Mouse (Mus musculus) heart, embryonic 11.5 days (tissue): ENCODE measurements around the gene Slc25a28. TPM values are rescaled to one million over a fixed set of nuclear protein-coding genes. Genes with fewer than 3 reads are reported as not detected.

ENCODE experiments used
- ATAC-seq: fragments of 200-750 bp; cut with Nextera tagmentation; replicated peaks from 2 replicates; pipeline ENCODE4 v1.8.0; 2017; ENCODE audit warnings: moderate library complexity; ENCODE audit not compliant: insufficient number of reproducible peaks, low FRiP score, low TSS enrichment
- H3K27ac ChIP-seq: fragments of 300-500 bp; sonication (generic); 2 replicates; pipeline ENCODE4 v1.5.1; 2014; ENCODE audit warnings: mild to moderate bottlenecking, low read depth, low read length
- H3K27me3 ChIP-seq: fragments of 300-500 bp; sonication (generic); 2 replicates; pipeline ENCODE4 v1.6.1; 2014; ENCODE audit warnings: mild to moderate bottlenecking, low read length, mixed read lengths; ENCODE audit not compliant: control insufficient read depth, insufficient read depth
- H3K36me3 ChIP-seq: fragments of 300-500 bp; sonication (generic); 2 replicates; pipeline ENCODE4 v1.6.1; 2014; ENCODE audit warnings: mild to moderate bottlenecking, low read length, moderate library complexity, mixed read lengths; ENCODE audit not compliant: control insufficient read depth, insufficient read depth
- H3K4me1 ChIP-seq: fragments of 300-500 bp; sonication (generic); 2 replicates; pipeline ENCODE4 v1.6.1; 2014; ENCODE audit warnings: low read length; ENCODE audit not compliant: control insufficient read depth, insufficient read depth
- H3K4me2 ChIP-seq: fragments of 300-500 bp; sonication (generic); 2 replicates; pipeline ENCODE4 v1.6.1; 2014; ENCODE audit warnings: mild to moderate bottlenecking, moderate library complexity
- H3K4me3 ChIP-seq: fragments of 300-500 bp; sonication (generic); 2 replicates; pipeline ENCODE4 v1.5.1; 2014; ENCODE audit warnings: low read depth, low read length
- H3K9ac ChIP-seq: fragments of 300-500 bp; sonication (generic); 2 replicates; pipeline ENCODE4 v1.6.1; 2014; ENCODE audit warnings: mild to moderate bottlenecking, low read depth, low read length, moderate library complexity
- H3K9me3 ChIP-seq: fragments of 300-500 bp; sonication (generic); replicated peaks from 2 replicates; pipeline ENCODE4 v1.6.1; 2016; ENCODE audit warnings: low read length; ENCODE audit not compliant: control insufficient read depth
- WGBS: fragments of 180-500 bp; shearing (Covaris S2); extraction: QIAGEN DNeasy Blood & Tissue Kit; methylation state at CpG from one replicate; pipeline ENCODE4 v1.1.7; 2014; ENCODE audit not compliant: insufficient replicate concordance; 5-methylcytosine and 5-hydroxymethylcytosine counted together
- polyA plus RNA-seq: library from polyadenylated mRNA; unstranded; fragments of >200 nt; fragmentation: Nextera tagmentation; extraction: Ambion mirVana; gene quantifications from 2 replicates; pipeline ENCODE4 v1.2.1, GENCODE M21; 2014

Slc25a28 gene
- polyA plus RNA-seq, 1 experiment from 2014 or later = 9.5 TPM

GRCm38 (mm10) chr19:43689419-43690246, 15.0 kb upstream of the Slc25a28 start, which contains the start of gene Entpd7:
Gene Entpd7 (plus strand): TSS chr19:43689672.
- Histone ChIP-seq H3K4me2 (peak within 1 kb of the TSS; percentile 94), H3K4me3 (peak within 1 kb of the TSS; percentile 90), H3K9me3 (no peaks in the 10 kb centered on the region), H3K36me3 (no peaks in the 10 kb centered on the region), H3K27me3 (no peaks in the 10 kb centered on the region), H3K4me1 (peaks cover 6% of the 10 kb centered on the region; the same call in 1 of the 2 replicates), H3K9ac (peak within 1 kb of the TSS; percentile 83), H3K27ac (peak within 1 kb of the TSS; percentile 46; the same call in 1 of the 2 replicates)
- under 1% methylated on average over 60 of the region's 60 CpGs for WGBS
- peak; percentile 97 for ATAC-seq

- Histone ChIP-seq H3K9ac (no peak overlapping the region), H3K4me3 (no peak overlapping the region), H3K27ac (no peak overlapping the region), H3K4me1 (no peaks in the 10 kb centered on the region), H3K27me3 (0 out of 2 replicates have a peak, but pooled peaks cover 5% of the 10 kb centered on the region), H3K9me3 (no peaks in the 10 kb centered on the region), H3K4me2 (no peak overlapping the region), H3K36me3 (no peaks in the 10 kb centered on the region)
- 82% methylated on average over 4 of the region's 4 CpGs for WGBS
- no peak for ATAC-seq
These were observed 6.9 kb upstream of the Slc25a28 start for GRCm38 (mm10) chr19:43681541-43681940.

- 0 out of 2 replicates have a peak, but pooled peaks cover 5% of the 10 kb centered on the region for H3K27me3 ChIP-seq
- no peaks in the 10 kb centered on the region for H3K4me1 ChIP-seq
- H3K9ac ChIP-seq = no peak overlapping the region
- no peak for ATAC-seq
- no peaks in the 10 kb centered on the region for H3K36me3 ChIP-seq
- H3K4me2 ChIP-seq = no peak overlapping the region
- WGBS = 58% methylated on average over 10 of the region's 10 CpGs
- H3K27ac ChIP-seq = no peak overlapping the region
- H3K9me3 ChIP-seq = no peaks in the 10 kb centered on the region
- H3K4me3 ChIP-seq = no peak overlapping the region
These were observed 4.8 kb upstream of the Slc25a28 start for GRCm38 (mm10) chr19:43679474-43679981.

GRCm38 (mm10) chr19:43678467-43679003, 3.9 kb upstream of the Slc25a28 start:
- no peak overlapping the region for H3K9ac ChIP-seq
- H3K4me2 ChIP-seq = no peak overlapping the region
- no peaks in the 10 kb centered on the region for H3K36me3 ChIP-seq
- ATAC-seq = no peak
- H3K27ac ChIP-seq = no peak overlapping the region; the same call in 1 of the 2 replicates
- 73% methylated on average over 8 of the region's 8 CpGs for WGBS
- H3K4me3 ChIP-seq = no peak overlapping the region
- 0 out of 2 replicates have a peak, but pooled peaks cover 5% of the 10 kb centered on the region for H3K27me3 ChIP-seq
- H3K9me3 ChIP-seq = no peaks in the 10 kb centered on the region
- no peaks in the 10 kb centered on the region for H3K4me1 ChIP-seq

- no peaks in the 10 kb centered on the region for H3K9me3 ChIP-seq
- H3K36me3 ChIP-seq = no peaks in the 10 kb centered on the region
- peak overlapping the region; percentile 92 for H3K4me2 ChIP-seq
- H3K27ac ChIP-seq = peak overlapping the region; percentile 98
- 0 out of 2 replicates have a peak, but pooled peaks cover 2% of the 10 kb centered on the region for H3K27me3 ChIP-seq
- peak overlapping the region; percentile 65 for H3K4me3 ChIP-seq
- no peak for ATAC-seq
- peak overlapping the region; percentile 77 for H3K9ac ChIP-seq
- 4% methylated on average over 43 of the region's 43 CpGs for WGBS
- peaks cover 5% of the 10 kb centered on the region for H3K4me1 ChIP-seq
These were observed 1.1 kb upstream of the Slc25a28 start for GRCm38 (mm10) chr19:43675525-43676400.

- Histone ChIP-seq H3K9me3 (no peaks in the 10 kb centered on the region), H3K4me3 (peak overlapping the region; percentile 65), H3K4me2 (peak overlapping the region; percentile 78), H3K36me3 (no peaks in the 10 kb centered on the region), H3K27me3 (0 out of 2 replicates have a peak, but pooled peaks cover 2% of the 10 kb centered on the region), H3K27ac (peak overlapping the region; percentile 60), H3K4me1 (peaks cover 5% of the 10 kb centered on the region), H3K9ac (peak overlapping the region; percentile 77)
- 1% methylated on average over 29 of the region's 29 CpGs for WGBS
- 0 out of 2 replicates have a peak, but pooled peaks have one; percentile 0 for ATAC-seq
These were observed 378 bp downstream of the Slc25a28 start for GRCm38 (mm10) chr19:43674316-43674689.

- peak overlapping the region; percentile 78 for H3K4me2 ChIP-seq
- H3K9me3 ChIP-seq = no peaks in the 10 kb centered on the region
- no peaks in the 10 kb centered on the region for H3K36me3 ChIP-seq
- no peak overlapping the region for H3K27ac ChIP-seq
- ATAC-seq = no peak
- WGBS = 11% methylated on average over 21 of the region's 21 CpGs
- H3K27me3 ChIP-seq = 0 out of 2 replicates have a peak, but pooled peaks cover 2% of the 10 kb centered on the region
- H3K9ac ChIP-seq = peak overlapping the region; percentile 77
- H3K4me1 ChIP-seq = peaks cover 5% of the 10 kb centered on the region
- peak overlapping the region; percentile 65 for H3K4me3 ChIP-seq
These were observed 967 bp downstream of the Slc25a28 start for GRCm38 (mm10) chr19:43673513-43674315.
